Mouse (Mus musculus) cerebellum, adult (tissue): ENCODE measurements around the gene 1700067K01Rik.

Experiments used
- ATAC-seq: cut with Nextera tagmentation; 2 replicates; pipeline ENCODE4 v1.9.2; 2017; ENCODE audit warnings: mild to moderate bottlenecking, moderate library complexity, mixed read lengths; ENCODE audit not compliant: insufficient number of reproducible peaks, low FRiP score, low TSS enrichment

The 1700067K01Rik gene

GRCm38 (mm10) chr8:84009876-84010275 is 8.6 kb downstream of the 1700067K01Rik start:
- ATAC-seq: peak; percentile 63

- ATAC-seq: peak; percentile 65
These were observed 9.6 kb downstream of the 1700067K01Rik start for GRCm38 (mm10) chr8:84010625-84011611.

- no peak for ATAC-seq
These were observed 10.6 kb downstream of the 1700067K01Rik start, which contains the start of gene 2210011C24Rik for GRCm38 (mm10) chr8:84011705-84012498. Gene 2210011C24Rik (minus strand): TSS chr8:84012171.

GRCm38 (mm10) chr8:84012499-84013165 is 11.3 kb downstream of the 1700067K01Rik start:
- ATAC-seq: no peak

GRCm38 (mm10) chr8:84015833-84016232 is 14.5 kb downstream of the 1700067K01Rik start:
- ATAC-seq: no peak

GRCm38 (mm10) chr8:84019738-84020137 is 18.4 kb downstream of the 1700067K01Rik start:
- ATAC-seq: no peak

- no peak for ATAC-seq
These were observed 19.8 kb downstream of the 1700067K01Rik start, which contains the start of gene Palm3 for GRCm38 (mm10) chr8:84021096-84021495. Gene Palm3 (plus strand): TSS chr8:84021471.

GRCm38 (mm10) chr8:84021569-84021968 is 20.3 kb downstream of the 1700067K01Rik start:
- no peak for ATAC-seq

- ATAC-seq: no peak
These were observed 21.8 kb downstream of the 1700067K01Rik start for GRCm38 (mm10) chr8:84023085-84023484.

GRCm38 (mm10) chr8:84023631-84024030 is 22.3 kb downstream of the 1700067K01Rik start:
- ATAC-seq: no peak

- ATAC-seq: no peak
These were observed 22.9 kb downstream of the 1700067K01Rik start for GRCm38 (mm10) chr8:84024171-84024570.

- no peak for ATAC-seq
These were observed 24.6 kb downstream of the 1700067K01Rik start for GRCm38 (mm10) chr8:84025863-84026262.

GRCm38 (mm10) chr8:84027449-84027848 is 26.1 kb downstream of the 1700067K01Rik start:
- no peak for ATAC-seq

GRCm38 (mm10) chr8:84029272-84029671 is 28.0 kb downstream of the 1700067K01Rik start:
- ATAC-seq: no peak

GRCm38 (mm10) chr8:84032777-84033176 is 31.5 kb downstream of the 1700067K01Rik start:
- no peak for ATAC-seq

GRCm38 (mm10) chr8:84038015-84038414 is 36.7 kb downstream of the 1700067K01Rik start:
- no peak for ATAC-seq

GRCm38 (mm10) chr8:84039050-84039449 is 37.7 kb downstream of the 1700067K01Rik start:
- peak; percentile 26; the same call in 1 of the 2 replicates for ATAC-seq

GRCm38 (mm10) chr8:84042066-84042947 is 41.0 kb downstream of the 1700067K01Rik start, which contains the start of gene Il27ra:
Gene Il27ra (minus strand): TSS chr8:84042589.
- ATAC-seq: no peak

GRCm38 (mm10) chr8:84042948-84043342 is 41.6 kb downstream of the 1700067K01Rik start:
- ATAC-seq: no peak
